Mouse (Mus musculus) urinary bladder, postnatal 14 days (tissue): Measurements from ENCODE around the gene Fnbp1l.

ENCODE experiments used
- DNase-seq: peaks from one replicate; pipeline ENCODE4 v3.0.0; 2021; ENCODE audit warnings: low spot score

The Fnbp1l gene

GRCm38 (mm10) chr3:122606105-122606801, 13.3 kb downstream of the Fnbp1l start:
- DNase-seq = peak; percentile 44

GRCm38 (mm10) chr3:122603229-122603628, 16.3 kb downstream of the Fnbp1l start:
- DNase-seq = no peak

- DNase-seq = no peak
These were observed 17.1 kb downstream of the Fnbp1l start for GRCm38 (mm10) chr3:122602370-122602769.

- DNase-seq = no peak
These were observed 20.2 kb downstream of the Fnbp1l start for GRCm38 (mm10) chr3:122599291-122599690.

- no peak for DNase-seq
These were observed 28.7 kb downstream of the Fnbp1l start for GRCm38 (mm10) chr3:122590804-122591203.

GRCm38 (mm10) chr3:122590346-122590745, 29.2 kb downstream of the Fnbp1l start:
- no peak for DNase-seq

- no peak for DNase-seq
These were observed 32.4 kb downstream of the Fnbp1l start for GRCm38 (mm10) chr3:122586918-122587641.

- DNase-seq = no peak
These were observed 42.2 kb downstream of the Fnbp1l start for GRCm38 (mm10) chr3:122577360-122577759.

- DNase-seq = no peak
These were observed 44.6 kb downstream of the Fnbp1l start for GRCm38 (mm10) chr3:122574921-122575320.

GRCm38 (mm10) chr3:122573426-122574286, 45.9 kb downstream of the Fnbp1l start:
- no peak for DNase-seq

- DNase-seq = no peak
These were observed 53.0 kb downstream of the Fnbp1l start for GRCm38 (mm10) chr3:122566549-122566948.

- no peak for DNase-seq
These were observed 53.4 kb downstream of the Fnbp1l start for GRCm38 (mm10) chr3:122566112-122566511.

GRCm38 (mm10) chr3:122565285-122565684, 54.2 kb downstream of the Fnbp1l start:
- no peak for DNase-seq

GRCm38 (mm10) chr3:122557766-122558165, 61.7 kb downstream of the Fnbp1l start:
- no peak for DNase-seq

GRCm38 (mm10) chr3:122551174-122551573, 68.3 kb downstream of the Fnbp1l start:
- no peak for DNase-seq

GRCm38 (mm10) chr3:122547469-122547868, 72.0 kb downstream of the Fnbp1l start:
- no peak for DNase-seq

GRCm38 (mm10) chr3:122545346-122545745, 74.2 kb downstream of the Fnbp1l start:
- no peak for DNase-seq

GRCm38 (mm10) chr3:122540918-122541317, 78.6 kb downstream of the Fnbp1l start:
- DNase-seq = no peak

GRCm38 (mm10) chr3:122539961-122540690, 79.4 kb downstream of the Fnbp1l start:
- DNase-seq = no peak

- no peak for DNase-seq
These were observed 80.7 kb downstream of the Fnbp1l start for GRCm38 (mm10) chr3:122538851-122539250.

GRCm38 (mm10) chr3:122535938-122536703, 83.4 kb downstream of the Fnbp1l start:
- no peak for DNase-seq
